Mouse (Mus musculus) kidney, embryonic 15.5 days (tissue): Measurements from ENCODE around the gene Trim15. TPM values are rescaled to one million over a fixed set of nuclear protein-coding genes. Genes with fewer than 3 reads are reported as not detected.

Experiments
- ATAC-seq: fragments of 200-750 bp; cut with Nextera tagmentation; replicated peaks from 2 replicates; pipeline ENCODE4 v1.8.0; 2017; ENCODE audit warnings: moderate TSS enrichment; ENCODE audit not compliant: low FRiP score
- H3K27ac ChIP-seq: fragments of 300-500 bp; sonication (generic); 2 replicates; pipeline ENCODE4 v1.5.1; 2015; ENCODE audit warnings: mild to moderate bottlenecking, inconsistent platforms
- H3K27me3 ChIP-seq: fragments of 300-500 bp; sonication (generic); 2 replicates; pipeline ENCODE4 v1.6.1; 2015; ENCODE audit warnings: inconsistent platforms
- H3K36me3 ChIP-seq: fragments of 300-500 bp; sonication (generic); 2 replicates; pipeline ENCODE4 v1.6.1; 2015; ENCODE audit warnings: inconsistent platforms
- H3K4me1 ChIP-seq: fragments of 300-500 bp; sonication (generic); 2 replicates; pipeline ENCODE4 v1.6.1; 2015; ENCODE audit warnings: inconsistent platforms
- H3K4me2 ChIP-seq: fragments of 300-500 bp; sonication (generic); 2 replicates; pipeline ENCODE4 v1.6.1; 2015; ENCODE audit warnings: moderate library complexity, mild to moderate bottlenecking, inconsistent platforms
- H3K4me3 ChIP-seq: fragments of 300-500 bp; sonication (generic); replicated peaks from 2 replicates; pipeline ENCODE4 v1.5.1; 2015; ENCODE audit warnings: mild to moderate bottlenecking, inconsistent platforms
- H3K9ac ChIP-seq: fragments of 300-500 bp; sonication (generic); 2 replicates; pipeline ENCODE4 v1.6.1; 2015; ENCODE audit warnings: mild to moderate bottlenecking, inconsistent platforms
- H3K9me3 ChIP-seq: fragments of 300-500 bp; sonication (generic); replicated peaks from 2 replicates; pipeline ENCODE4 v1.6.1; 2016; ENCODE audit warnings: inconsistent platforms
- WGBS: fragments of 180-500 bp; shearing (Covaris S2); methylation state at CpG from one replicate; pipeline ENCODE4 v1.1.7; 2015; ENCODE audit warnings: mixed read lengths; 5-methylcytosine and 5-hydroxymethylcytosine counted together
- polyA plus RNA-seq: library from polyadenylated mRNA; unstranded; fragments of >200 nt; fragmentation: Nextera tagmentation; extraction: Ambion mirVana; gene quantifications from 2 replicates; pipeline ENCODE4 v1.2.1, GENCODE M21; 2015

Trim15 gene
- polyA plus RNA-seq, 1 experiment from 2014 or later, result 0.22 TPM

GRCm38 (mm10) chr17:36861680-36862079 lies 5.3 kb downstream of the Trim15 start:
- H3K27ac ChIP-seq, result no peak overlapping the region
- H3K9ac ChIP-seq, result no peak overlapping the region
- H3K4me1 ChIP-seq, result peaks cover under 1% of the 10 kb centered on the region; the same call in 1 of the 2 replicates
- 43% methylated on average over 2 of the region's 2 CpGs for WGBS
- no peak for ATAC-seq
- H3K4me2 ChIP-seq, result no peak overlapping the region
- peaks cover 24% of the 10 kb centered on the region for H3K27me3 ChIP-seq
- H3K9me3 ChIP-seq, result no peaks in the 10 kb centered on the region
- peaks cover 29% of the 10 kb centered on the region for H3K36me3 ChIP-seq
- no peak overlapping the region for H3K4me3 ChIP-seq

- Histone ChIP-seq H3K27ac (no peak overlapping the region), H3K9ac (no peak overlapping the region), H3K4me1 (no peaks in the 10 kb centered on the region), H3K9me3 (no peaks in the 10 kb centered on the region), H3K36me3 (peaks cover 64% of the 10 kb centered on the region), H3K4me2 (no peak overlapping the region), H3K27me3 (no peaks in the 10 kb centered on the region), H3K4me3 (no peak overlapping the region)
- WGBS, result 88% methylated on average over 3 of the region's 3 CpGs
- ATAC-seq, result no peak
Observed at GRCm38 (mm10) chr17:36858181-36858580, 8.8 kb downstream of the Trim15 start.

GRCm38 (mm10) chr17:36856236-36856635 lies 10.8 kb downstream of the Trim15 start:
- no peaks in the 10 kb centered on the region for H3K9me3 ChIP-seq
- H3K27ac ChIP-seq, result no peak overlapping the region
- H3K4me3 ChIP-seq, result no peak overlapping the region
- no peaks in the 10 kb centered on the region for H3K27me3 ChIP-seq
- 96% methylated on average over 4 of the region's 4 CpGs for WGBS
- no peaks in the 10 kb centered on the region for H3K4me1 ChIP-seq
- H3K9ac ChIP-seq, result no peak overlapping the region
- peaks cover 82% of the 10 kb centered on the region for H3K36me3 ChIP-seq
- ATAC-seq, result no peak
- no peak overlapping the region for H3K4me2 ChIP-seq

GRCm38 (mm10) chr17:36855484-36855883 lies 11.5 kb downstream of the Trim15 start:
- H3K4me3 ChIP-seq, result no peak overlapping the region
- H3K4me2 ChIP-seq, result no peak overlapping the region
- no peak overlapping the region for H3K27ac ChIP-seq
- ATAC-seq, result no peak
- no peaks in the 10 kb centered on the region for H3K9me3 ChIP-seq
- peaks cover 90% of the 10 kb centered on the region for H3K36me3 ChIP-seq
- H3K9ac ChIP-seq, result no peak overlapping the region
- H3K4me1 ChIP-seq, result no peaks in the 10 kb centered on the region
- WGBS, result 95% methylated on average over 3 of the region's 3 CpGs
- no peaks in the 10 kb centered on the region for H3K27me3 ChIP-seq

- Histone ChIP-seq H3K36me3 (peaks cover 60% of the 10 kb centered on the region), H3K27ac (no peak overlapping the region), H3K9me3 (no peaks in the 10 kb centered on the region), H3K4me1 (no peaks in the 10 kb centered on the region), H3K4me2 (no peak overlapping the region), H3K4me3 (no peak overlapping the region), H3K27me3 (no peaks in the 10 kb centered on the region), H3K9ac (no peak overlapping the region)
- WGBS, result 86% methylated on average over 5 of the region's 5 CpGs
- ATAC-seq, result no peak
Observed at GRCm38 (mm10) chr17:36851627-36852026, 15.4 kb downstream of the Trim15 start.

GRCm38 (mm10) chr17:36851200-36851599 lies 15.8 kb downstream of the Trim15 start:
- no peak overlapping the region for H3K9ac ChIP-seq
- H3K9me3 ChIP-seq, result no peaks in the 10 kb centered on the region
- H3K4me2 ChIP-seq, result no peak overlapping the region
- H3K36me3 ChIP-seq, result peaks cover 56% of the 10 kb centered on the region
- H3K27me3 ChIP-seq, result no peaks in the 10 kb centered on the region
- no peaks in the 10 kb centered on the region for H3K4me1 ChIP-seq
- no peak overlapping the region for H3K4me3 ChIP-seq
- 0 out of 2 replicates have a peak, but pooled peaks have one; percentile 40 for ATAC-seq
- 84% methylated on average over 5 of the region's 5 CpGs for WGBS
- no peak overlapping the region for H3K27ac ChIP-seq

- Histone ChIP-seq H3K9ac (no peak overlapping the region), H3K4me2 (no peak overlapping the region), H3K4me3 (no peak overlapping the region), H3K27me3 (no peaks in the 10 kb centered on the region), H3K27ac (no peak overlapping the region), H3K36me3 (peaks cover 45% of the 10 kb centered on the region), H3K4me1 (no peaks in the 10 kb centered on the region), H3K9me3 (no peaks in the 10 kb centered on the region)
- WGBS, result 84% methylated on average over 2 of the region's 2 CpGs
- no peak for ATAC-seq
Observed at GRCm38 (mm10) chr17:36849992-36850391, 17.0 kb downstream of the Trim15 start.

- Histone ChIP-seq H3K9ac (no peak overlapping the region), H3K4me3 (no peak overlapping the region), H3K9me3 (no peaks in the 10 kb centered on the region), H3K4me2 (no peak overlapping the region), H3K27ac (no peak overlapping the region), H3K4me1 (peaks cover 6% of the 10 kb centered on the region; the same call in 1 of the 2 replicates), H3K27me3 (no peaks in the 10 kb centered on the region), H3K36me3 (peaks cover 34% of the 10 kb centered on the region)
- no peak for ATAC-seq
- 74% methylated on average over 5 of the region's 5 CpGs for WGBS
Observed at GRCm38 (mm10) chr17:36848911-36849310, 18.1 kb downstream of the Trim15 start.

- 61% methylated on average over 1 of the region's 1 CpGs for WGBS
- no peaks in the 10 kb centered on the region for H3K9me3 ChIP-seq
- no peak overlapping the region for H3K9ac ChIP-seq
- no peaks in the 10 kb centered on the region for H3K27me3 ChIP-seq
- H3K27ac ChIP-seq, result no peak overlapping the region
- no peaks in the 10 kb centered on the region; the same call in 1 of the 2 replicates for H3K36me3 ChIP-seq
- H3K4me3 ChIP-seq, result no peak overlapping the region
- ATAC-seq, result no peak
- peaks cover 10% of the 10 kb centered on the region for H3K4me1 ChIP-seq
- no peak overlapping the region for H3K4me2 ChIP-seq
Observed at GRCm38 (mm10) chr17:36844725-36845124, 22.3 kb downstream of the Trim15 start.

- Histone ChIP-seq H3K4me3 (no peak overlapping the region), H3K36me3 (no peaks in the 10 kb centered on the region; the same call in 1 of the 2 replicates), H3K27ac (no peak overlapping the region), H3K9me3 (no peaks in the 10 kb centered on the region), H3K9ac (no peak overlapping the region), H3K4me2 (no peak overlapping the region), H3K27me3 (no peaks in the 10 kb centered on the region), H3K4me1 (peaks cover 10% of the 10 kb centered on the region)
- ATAC-seq, result no peak
Observed at GRCm38 (mm10) chr17:36844286-36844719, 22.7 kb downstream of the Trim15 start.

- WGBS, result 78% methylated on average over 7 of the region's 7 CpGs
- Histone ChIP-seq H3K36me3 (no peaks in the 10 kb centered on the region; the same call in 1 of the 2 replicates), H3K27ac (no peak overlapping the region), H3K9me3 (no peaks in the 10 kb centered on the region), H3K4me1 (peaks cover 10% of the 10 kb centered on the region), H3K4me3 (no peak overlapping the region), H3K9ac (no peak overlapping the region), H3K27me3 (no peaks in the 10 kb centered on the region), H3K4me2 (no peak overlapping the region)
- no peak for ATAC-seq
Observed at GRCm38 (mm10) chr17:36843696-36844095, 23.3 kb downstream of the Trim15 start.

- Histone ChIP-seq H3K9ac (no peak overlapping the region), H3K4me3 (no peak overlapping the region), H3K4me1 (peaks cover 20% of the 10 kb centered on the region), H3K9me3 (no peaks in the 10 kb centered on the region), H3K36me3 (no peaks in the 10 kb centered on the region), H3K27ac (no peak overlapping the region), H3K4me2 (no peak overlapping the region), H3K27me3 (no peaks in the 10 kb centered on the region)
- ATAC-seq, result no peak
Observed at GRCm38 (mm10) chr17:36840961-36841445, 26.0 kb downstream of the Trim15 start.

- ATAC-seq, result no peak
- 86% methylated on average over 3 of the region's 3 CpGs for WGBS
- Histone ChIP-seq H3K27me3 (no peaks in the 10 kb centered on the region), H3K4me2 (no peak overlapping the region), H3K9me3 (no peaks in the 10 kb centered on the region), H3K36me3 (no peaks in the 10 kb centered on the region), H3K4me1 (peaks cover 23% of the 10 kb centered on the region), H3K4me3 (no peak overlapping the region), H3K27ac (no peak overlapping the region), H3K9ac (no peak overlapping the region)
Observed at GRCm38 (mm10) chr17:36839931-36840330, 27.1 kb downstream of the Trim15 start.
